Mouse (Mus musculus) forebrain, embryonic 11.5 days (tissue): Measurements from ENCODE around the gene Olfr803. TPM values are rescaled to one million over a fixed set of nuclear protein-coding genes. Genes with fewer than 3 reads are reported as not detected.

ENCODE experiments used
- ATAC-seq: fragments of 200-750 bp; cut with Nextera tagmentation; replicated peaks from 2 replicates; pipeline ENCODE4 v1.8.0; 2017; ENCODE audit warnings: moderate TSS enrichment; ENCODE audit not compliant: low FRiP score
- DNase-seq: peaks from one replicate; pipeline ENCODE4 v3.0.0-alpha.2; 2017; ENCODE audit warnings: low spot score
- H3K27ac ChIP-seq: fragments of 300-500 bp; sonication (generic); 2 replicates; pipeline ENCODE4 v1.5.1; 2014; ENCODE audit warnings: low read depth, low read length
- H3K27me3 ChIP-seq: fragments of 300-500 bp; sonication (generic); 2 replicates; pipeline ENCODE4 v1.6.1; 2014; ENCODE audit warnings: mild to moderate bottlenecking, low read length, mixed read lengths; ENCODE audit not compliant: control insufficient read depth, insufficient read depth
- H3K36me3 ChIP-seq: fragments of 300-500 bp; sonication (generic); 2 replicates; pipeline ENCODE4 v1.6.1; 2014; ENCODE audit warnings: mild to moderate bottlenecking, low read length, moderate library complexity, mixed read lengths; ENCODE audit not compliant: control insufficient read depth, insufficient read depth
- H3K4me1 ChIP-seq: fragments of 300-500 bp; sonication (generic); replicated peaks from 2 replicates; pipeline ENCODE4 v1.6.1; 2014; ENCODE audit warnings: low read length, mixed read lengths; ENCODE audit not compliant: control insufficient read depth, insufficient read depth
- H3K4me2 ChIP-seq: fragments of 300-500 bp; sonication (generic); 2 replicates; pipeline ENCODE4 v1.6.1; 2014; ENCODE audit warnings: low read depth, mild to moderate bottlenecking, low read length, moderate library complexity, mixed read lengths; ENCODE audit not compliant: severe bottlenecking
- H3K4me3 ChIP-seq: fragments of 300-500 bp; sonication (generic); 2 replicates; pipeline ENCODE4 v1.5.1; 2014; ENCODE audit warnings: low read depth, low read length
- H3K9ac ChIP-seq: fragments of 300-500 bp; sonication (generic); 2 replicates; pipeline ENCODE4 v1.6.1; 2014; ENCODE audit warnings: low read length
- H3K9me3 ChIP-seq: fragments of 300-500 bp; sonication (generic); 2 replicates; pipeline ENCODE4 v1.6.1; 2016; ENCODE audit warnings: low read length, mixed read lengths; ENCODE audit not compliant: control insufficient read depth
- WGBS: fragments of 180-500 bp; shearing (Covaris S2); extraction: QIAGEN DNeasy Blood & Tissue Kit; methylation state at CpG from one replicate; pipeline ENCODE4 v1.1.7; 2014; 5-methylcytosine and 5-hydroxymethylcytosine counted together
- polyA plus RNA-seq: library from polyadenylated mRNA; unstranded; fragments of >200 nt; fragmentation: Nextera tagmentation; extraction: Ambion mirVana; gene quantifications from 2 replicates; pipeline ENCODE4 v1.2.1, GENCODE M21; 2014

Gene Olfr803
- not detected in 2 replicates for polyA plus RNA-seq

DNA sequence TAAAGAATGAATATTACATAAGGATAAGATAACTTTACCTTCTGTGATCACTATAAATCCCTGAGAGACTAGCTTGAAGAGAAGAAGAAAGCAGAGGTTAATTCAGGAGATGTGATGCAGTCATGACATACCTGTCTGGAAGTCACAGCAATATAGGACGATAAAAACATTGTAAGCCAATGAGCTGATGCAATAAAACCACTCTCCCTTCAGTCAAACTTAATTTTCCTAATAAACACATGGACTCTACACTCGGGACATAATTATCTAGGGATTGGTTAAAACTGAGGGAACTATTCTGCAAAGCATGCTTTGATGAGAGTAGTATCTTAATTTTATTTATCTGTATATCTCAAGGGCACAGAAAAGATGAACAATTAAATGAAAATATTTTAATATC lies at the start of gene Olfr803:
Gene Olfr803 (minus strand): TSS at position 101 of the 400 bp plus-strand sequence.
- Histone ChIP-seq H3K4me1 (no peaks in the 10 kb centered on the region), H3K9ac (no peak within 1 kb of the TSS), H3K27ac (no peak within 1 kb of the TSS), H3K27me3 (no peaks in the 10 kb centered on the region), H3K36me3 (no peaks in the 10 kb centered on the region), H3K4me2 (no peak within 1 kb of the TSS), H3K4me3 (no peak within 1 kb of the TSS), H3K9me3 (no peaks in the 10 kb centered on the region)
- 85% methylated on average over 2 of the region's 2 CpGs for WGBS
- ATAC-seq (no peak), DNase-seq (no peak)

DNA sequence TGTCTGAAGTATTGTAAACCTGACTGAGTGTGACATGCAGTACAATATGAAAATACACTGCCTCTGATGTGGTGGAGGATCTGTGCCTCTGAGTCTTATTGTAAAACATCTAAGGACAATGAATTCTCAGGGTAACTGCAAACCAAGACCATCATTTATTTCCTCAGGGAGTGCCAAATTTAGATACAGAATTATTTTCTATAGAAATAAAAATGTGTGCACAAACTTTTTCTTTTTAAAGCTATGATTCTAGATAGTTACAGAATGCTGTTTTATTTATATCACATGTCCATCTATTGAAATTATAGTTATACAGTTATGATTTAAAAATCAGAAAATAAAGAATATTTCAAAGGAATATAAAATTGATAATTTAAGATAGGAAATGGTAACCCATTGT lies 47.7 kb upstream of the Olfr803 start, which contains the start of gene Olfr806:
Gene Olfr806 (minus strand): TSS at position 101 of the 400 bp plus-strand sequence.
- no peaks in the 10 kb centered on the region for H3K27me3 ChIP-seq
- H3K4me3 ChIP-seq, result no peak within 1 kb of the TSS
- H3K36me3 ChIP-seq, result no peaks in the 10 kb centered on the region
- H3K9me3 ChIP-seq, result no peaks in the 10 kb centered on the region
- H3K27ac ChIP-seq, result no peak within 1 kb of the TSS
- no peak for DNase-seq
- ATAC-seq, result no peak
- no peak within 1 kb of the TSS for H3K9ac ChIP-seq
- H3K4me2 ChIP-seq, result no peak within 1 kb of the TSS
- no peaks in the 10 kb centered on the region for H3K4me1 ChIP-seq

DNA sequence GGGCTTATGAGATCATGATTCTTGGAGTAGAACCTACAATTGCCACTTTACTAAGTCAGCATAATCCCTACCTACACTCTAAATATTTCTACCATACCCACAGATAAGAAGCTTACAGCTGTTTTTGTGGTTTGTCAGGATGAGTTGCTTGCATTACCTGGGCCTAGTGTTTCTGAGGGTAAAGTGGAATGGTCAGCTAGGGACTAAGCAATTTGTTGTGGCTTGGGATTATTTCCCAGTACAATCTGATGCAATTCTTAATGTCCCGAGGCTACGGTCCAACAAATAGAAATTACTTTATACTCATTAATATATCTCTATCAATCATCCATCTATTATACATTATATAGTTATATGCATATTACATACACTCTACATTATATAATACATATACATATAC lies 35.2 kb upstream of the Olfr803 start, which contains the start of gene Olfr805:
Gene Olfr805 (minus strand): TSS at position 101 of the 400 bp plus-strand sequence.
- H3K9ac ChIP-seq, result no peak within 1 kb of the TSS
- ATAC-seq (no peak), DNase-seq (no peak)
- no peak within 1 kb of the TSS for H3K27ac ChIP-seq
- H3K9me3 ChIP-seq, result no peaks in the 10 kb centered on the region
- H3K27me3 ChIP-seq, result no peaks in the 10 kb centered on the region
- H3K4me2 ChIP-seq, result no peak within 1 kb of the TSS
- WGBS, result 91% methylated on average over 2 of the region's 2 CpGs
- no peaks in the 10 kb centered on the region for H3K36me3 ChIP-seq
- no peaks in the 10 kb centered on the region for H3K4me1 ChIP-seq
- no peak within 1 kb of the TSS for H3K4me3 ChIP-seq

DNA sequence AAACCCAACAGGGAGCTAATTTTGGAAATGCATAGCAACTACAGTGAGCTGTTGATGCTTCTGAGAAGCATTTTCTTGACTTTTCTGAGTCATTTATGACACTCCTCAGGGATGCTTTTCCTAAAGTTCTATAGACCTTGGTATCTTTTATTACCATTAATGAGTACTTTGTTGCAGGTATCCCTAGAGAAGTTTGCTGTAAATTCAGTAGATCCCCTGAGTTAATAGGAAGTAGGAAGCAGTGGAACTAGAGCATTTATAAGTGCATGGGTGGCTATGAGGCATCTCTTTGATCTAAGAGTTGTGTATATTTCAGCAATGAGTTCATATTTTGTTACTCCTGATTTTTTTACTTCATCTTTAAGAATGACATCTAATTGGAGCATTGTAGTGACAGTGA lies 8.8 kb upstream of the Olfr803 start, which contains the start of gene Olfr804:
Gene Olfr804 (plus strand): TSS at position 301 of the 400 bp plus-strand sequence.
- Histone ChIP-seq H3K9ac (no peak within 1 kb of the TSS), H3K4me3 (no peak within 1 kb of the TSS), H3K9me3 (no peaks in the 10 kb centered on the region), H3K4me2 (no peak within 1 kb of the TSS), H3K27me3 (no peaks in the 10 kb centered on the region), H3K27ac (no peak within 1 kb of the TSS), H3K36me3 (no peaks in the 10 kb centered on the region), H3K4me1 (no peaks in the 10 kb centered on the region)
- no peak for DNase-seq
- no peak for ATAC-seq

DNA sequence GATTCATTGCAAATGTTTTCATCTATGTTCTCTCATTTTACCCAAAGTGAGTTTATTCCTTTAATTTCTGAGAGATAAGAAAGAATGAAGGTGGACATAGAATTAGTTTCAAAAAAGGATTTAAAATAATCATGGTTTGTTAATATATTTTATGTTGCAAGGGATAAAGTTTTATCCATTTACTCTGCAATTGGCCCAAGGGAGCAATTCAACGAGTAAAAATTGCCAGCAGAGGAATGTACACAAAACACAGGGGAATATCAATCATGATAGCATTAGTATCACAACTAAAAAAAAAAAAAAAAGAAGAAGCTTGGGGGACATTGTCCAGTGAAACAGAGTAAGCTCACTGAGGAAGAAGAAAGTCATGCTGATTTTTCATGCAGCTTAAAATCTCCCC lies 6.0 kb downstream of the Olfr803 start, which contains the start of gene Olfr802:
Gene Olfr802 (minus strand): TSS at position 101 of the 400 bp plus-strand sequence.
- no peak within 1 kb of the TSS for H3K4me3 ChIP-seq
- H3K4me2 ChIP-seq, result no peak within 1 kb of the TSS
- H3K9me3 ChIP-seq, result no peaks in the 10 kb centered on the region
- H3K36me3 ChIP-seq, result no peaks in the 10 kb centered on the region
- DNase-seq (no peak), ATAC-seq (no peak)
- no peak within 1 kb of the TSS for H3K9ac ChIP-seq
- no peaks in the 10 kb centered on the region for H3K27me3 ChIP-seq
- no peak within 1 kb of the TSS for H3K27ac ChIP-seq
- 67% methylated on average over 1 of the region's 1 CpGs for WGBS
- H3K4me1 ChIP-seq, result no peaks in the 10 kb centered on the region

DNA sequence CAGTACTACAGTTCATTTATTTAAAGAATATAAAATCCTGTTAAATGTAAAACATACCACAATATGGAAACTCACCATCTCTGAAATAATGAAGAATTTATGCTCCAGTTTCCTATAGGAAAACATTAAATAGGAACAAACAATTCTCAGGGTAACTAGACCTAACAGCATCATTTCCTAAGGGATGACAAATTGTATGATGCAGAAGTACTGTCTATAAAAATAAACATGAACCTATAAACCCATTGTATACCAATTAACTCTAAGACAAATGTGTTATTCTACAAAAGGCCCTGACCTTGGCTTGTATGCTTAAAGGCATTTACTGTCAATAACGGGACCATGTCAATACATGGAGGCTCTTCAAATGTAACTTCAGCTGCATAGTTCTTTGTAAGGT lies 20.3 kb downstream of the Olfr803 start, which contains the start of gene Olfr801:
Gene Olfr801 (minus strand): TSS at position 101 of the 400 bp plus-strand sequence.
- DNase-seq (no peak), ATAC-seq (no peak)
- Histone ChIP-seq H3K27me3 (no peaks in the 10 kb centered on the region), H3K4me1 (no peaks in the 10 kb centered on the region), H3K9me3 (no peaks in the 10 kb centered on the region), H3K4me2 (no peak within 1 kb of the TSS), H3K27ac (no peak within 1 kb of the TSS), H3K36me3 (no peaks in the 10 kb centered on the region), H3K4me3 (no peak within 1 kb of the TSS), H3K9ac (no peak within 1 kb of the TSS)
- 89% methylated on average over 1 of the region's 1 CpGs for WGBS

DNA sequence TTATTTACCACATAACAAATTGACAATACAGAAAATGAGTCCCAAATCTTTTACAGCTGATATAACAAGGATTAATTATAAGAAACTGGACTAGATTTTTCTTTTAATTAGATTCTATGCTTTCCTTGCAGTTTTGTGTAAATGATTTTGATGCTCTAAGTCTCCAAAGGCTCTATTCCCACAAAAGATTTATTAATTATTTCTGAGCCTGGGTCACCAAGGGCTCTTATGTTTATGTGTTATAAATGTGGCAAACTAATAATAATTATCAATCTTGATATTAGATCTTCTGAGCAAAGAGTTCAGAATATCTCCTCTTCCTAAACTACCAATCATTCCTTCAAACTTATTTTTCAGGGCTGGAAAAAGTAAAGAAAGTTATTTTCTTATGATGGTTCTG lies 36.7 kb downstream of the Olfr803 start, which contains the start of gene Olfr800:
Gene Olfr800 (plus strand): TSS at position 301 of the 400 bp plus-strand sequence.
- Histone ChIP-seq H3K4me3 (no peak within 1 kb of the TSS), H3K4me2 (no peak within 1 kb of the TSS), H3K27ac (no peak within 1 kb of the TSS), H3K27me3 (no peaks in the 10 kb centered on the region), H3K9me3 (no peaks in the 10 kb centered on the region), H3K9ac (no peak within 1 kb of the TSS), H3K36me3 (no peaks in the 10 kb centered on the region), H3K4me1 (no peaks in the 10 kb centered on the region)
- no peak for ATAC-seq
- DNase-seq, result no peak

DNA sequence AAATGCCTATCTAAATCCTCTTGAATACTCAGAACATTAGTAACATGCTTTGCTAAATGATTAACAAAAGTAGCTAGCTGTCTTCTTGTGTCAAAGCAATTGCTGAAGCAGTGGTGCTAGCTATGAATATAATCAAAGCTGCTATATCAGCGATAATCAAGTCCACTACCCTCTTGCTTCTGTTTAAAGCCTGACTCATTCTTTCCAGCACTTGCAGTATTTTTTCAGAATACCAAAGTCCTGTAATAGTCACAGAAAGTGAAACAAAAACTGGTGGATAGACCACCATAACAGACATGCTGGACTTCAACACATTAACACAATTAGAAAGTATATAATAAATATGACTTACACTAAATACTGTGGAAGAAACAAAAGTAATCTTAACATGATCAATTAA lies 42.3 kb downstream of the Olfr803 start:
- WGBS, result 89% methylated on average over 1 of the region's 1 CpGs
- Histone ChIP-seq H3K9me3 (no peaks in the 10 kb centered on the region), H3K4me1 (no peaks in the 10 kb centered on the region), H3K27ac (no peak overlapping the region), H3K36me3 (no peaks in the 10 kb centered on the region), H3K4me3 (no peak overlapping the region), H3K9ac (no peak overlapping the region), H3K27me3 (no peaks in the 10 kb centered on the region), H3K4me2 (no peak overlapping the region)
- ATAC-seq (no peak), DNase-seq (no peak)
